Mouse (Mus musculus) cerebellum, adult 11 months (tissue): ENCODE data around the gene Lpcat2b.
"Not testable (repeated sequence)": the region's sequence is repeated elsewhere in the genome, so short reads cannot be mapped to it uniquely, and the experiment has no call there.

Experiments
- DNase-seq: peaks from one replicate; pipeline ENCODE4 v3.0.0; 2022

The Lpcat2b gene

DNA sequence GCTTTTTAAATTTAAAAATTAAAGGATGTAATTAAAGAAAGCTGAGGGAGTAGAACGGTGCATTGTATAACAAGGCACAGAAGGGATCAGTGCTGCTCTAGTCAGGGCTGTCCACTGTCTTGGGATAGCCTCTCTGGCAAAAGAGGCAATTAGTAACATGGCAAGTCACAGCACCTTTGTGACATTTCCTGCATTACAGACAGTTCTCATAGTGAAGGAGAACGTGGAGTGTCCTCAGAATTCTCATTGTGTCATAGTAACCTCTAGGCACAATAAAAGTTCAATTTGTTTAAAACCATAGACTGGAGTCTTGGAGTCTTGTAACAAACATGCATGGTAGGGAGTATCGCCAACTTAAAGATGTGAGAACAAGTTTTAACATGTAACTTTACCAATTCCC is at the start of gene Lpcat2b:
Gene Lpcat2b (plus strand): TSS at position 301 of the 400 bp plus-strand sequence.
- no peak for DNase-seq

DNA sequence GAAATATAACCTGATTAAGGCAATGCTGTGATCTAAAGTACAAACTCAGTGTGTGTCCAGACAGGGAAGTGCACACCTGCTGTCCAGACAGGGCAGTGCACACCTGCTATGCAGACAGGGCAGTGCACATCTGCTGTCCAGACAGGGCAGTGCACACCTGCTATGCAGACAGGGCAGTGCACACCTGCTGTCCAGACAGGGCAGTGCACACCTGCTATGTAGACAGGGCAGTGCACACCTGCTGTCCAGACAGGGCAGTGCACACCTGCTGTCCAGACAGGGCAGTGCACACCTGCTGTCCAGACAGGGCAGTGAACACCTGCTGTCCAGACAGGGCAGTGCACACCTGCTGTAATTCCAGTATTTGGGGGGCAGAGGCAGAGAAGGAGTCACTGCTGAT is 44.9 kb upstream of the Lpcat2b start:
- not testable (repeated sequence) for DNase-seq

DNA sequence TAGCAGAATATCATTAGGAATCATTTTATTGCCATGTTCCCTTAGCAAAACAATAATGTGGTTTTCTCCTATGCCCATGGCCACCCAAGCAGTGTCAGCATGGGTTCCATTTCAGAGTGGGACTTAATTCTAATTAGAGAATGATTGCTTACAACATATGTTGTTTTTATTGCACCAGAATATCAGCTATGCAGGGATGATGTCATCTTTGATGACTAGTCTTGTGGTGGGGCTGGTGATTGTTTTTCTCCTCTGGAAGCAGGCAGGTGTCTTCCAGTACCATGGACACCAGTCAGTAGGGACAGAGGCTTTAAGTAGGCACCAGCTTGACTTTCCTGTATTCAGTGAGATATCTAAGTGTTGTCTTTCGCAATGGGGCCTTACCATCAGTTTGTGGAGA is 43.6 kb upstream of the Lpcat2b start:
- DNase-seq = no peak

DNA sequence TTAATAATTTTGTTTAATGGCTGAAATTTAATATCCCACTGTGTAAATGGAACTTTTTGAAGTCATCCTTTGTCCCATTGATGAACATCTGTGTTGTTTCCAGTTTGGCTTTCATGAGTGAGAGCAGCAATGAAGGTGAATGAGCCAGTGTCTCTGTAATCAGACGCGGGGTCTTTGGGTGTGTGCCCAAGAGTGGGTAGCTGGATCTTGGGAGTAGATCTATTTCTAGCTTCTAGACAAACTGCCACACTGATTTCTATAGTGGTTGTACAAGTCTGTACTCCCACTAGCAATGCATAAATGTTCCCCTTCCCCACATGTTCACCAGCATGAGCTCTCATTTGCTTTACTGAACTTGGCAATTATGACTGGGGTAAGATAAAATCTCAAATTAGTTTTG is 42.0 kb upstream of the Lpcat2b start:
- no peak for DNase-seq

GRCm38 (mm10) chr5:107394437-107394836 is 36.9 kb upstream of the Lpcat2b start:
- DNase-seq = no peak

DNA sequence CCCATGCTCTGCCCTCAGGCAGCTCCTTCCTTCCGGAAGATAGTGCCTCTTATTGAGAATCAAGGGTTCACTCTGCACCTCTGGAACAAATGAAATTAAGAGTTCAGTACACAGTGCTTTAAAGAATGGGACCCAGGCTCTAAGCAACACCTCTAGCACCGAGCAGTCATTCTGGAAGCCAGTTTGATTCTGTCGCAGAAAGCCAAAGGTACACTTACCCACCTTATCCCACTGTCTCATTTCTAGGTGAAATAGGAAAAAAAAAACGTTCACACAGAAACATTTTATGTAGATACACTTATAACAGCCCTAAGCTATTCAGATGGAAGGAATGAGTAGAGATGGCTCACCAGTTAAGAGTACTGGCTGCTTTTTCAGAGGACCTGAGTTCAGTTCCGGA is 28.9 kb upstream of the Lpcat2b start, which contains the start of gene Ephx4:
Gene Ephx4 (plus strand): TSS at position 301 of the 400 bp plus-strand sequence.
- DNase-seq = no peak

- peak; percentile 59 for DNase-seq
These were observed 28.1 kb upstream of the Lpcat2b start for GRCm38 (mm10) chr5:107403011-107403946.

DNA sequence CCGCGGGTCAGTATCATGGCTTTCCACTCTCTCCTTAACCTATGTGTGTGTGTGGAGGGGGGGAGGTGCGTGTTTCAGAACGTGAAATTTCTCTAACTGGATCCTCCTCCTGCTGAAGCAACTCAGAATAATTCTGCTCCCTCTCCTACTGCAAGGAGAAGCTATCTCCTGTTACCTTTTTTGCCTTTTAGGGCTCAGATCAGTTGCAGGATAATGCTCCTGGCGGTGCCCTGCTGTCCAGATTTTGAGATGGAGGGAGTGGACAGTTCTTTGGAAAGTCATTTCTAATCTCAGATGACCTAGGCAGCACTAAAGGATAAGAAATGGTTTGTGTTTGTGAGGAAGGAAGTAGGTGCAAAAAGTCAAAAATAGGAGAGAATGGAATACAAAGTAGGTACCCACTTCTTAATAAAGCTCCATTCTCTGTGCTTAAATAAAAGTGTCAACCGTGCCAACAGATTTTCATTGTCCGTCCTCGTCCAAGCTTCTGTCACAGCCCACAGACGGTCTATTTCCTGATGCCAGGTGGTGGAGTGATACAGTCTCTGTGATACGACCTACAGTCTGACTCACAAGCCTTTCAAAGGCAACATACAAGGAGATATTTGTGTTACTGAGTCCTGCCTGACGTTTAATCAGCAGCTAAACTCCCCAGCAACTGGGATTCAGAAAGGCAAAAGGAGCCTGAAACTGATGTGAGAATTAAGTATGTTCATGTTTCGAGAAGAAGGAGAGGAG is 27.2 kb upstream of the Lpcat2b start:
- peak; percentile 47 for DNase-seq

GRCm38 (mm10) chr5:107405361-107405760 is 26.0 kb upstream of the Lpcat2b start:
- no peak for DNase-seq

- no peak for DNase-seq
These were observed 21.0 kb upstream of the Lpcat2b start for GRCm38 (mm10) chr5:107410305-107410704.

GRCm38 (mm10) chr5:107411326-107411725 is 20.0 kb upstream of the Lpcat2b start:
- peak; percentile 20 for DNase-seq

DNA sequence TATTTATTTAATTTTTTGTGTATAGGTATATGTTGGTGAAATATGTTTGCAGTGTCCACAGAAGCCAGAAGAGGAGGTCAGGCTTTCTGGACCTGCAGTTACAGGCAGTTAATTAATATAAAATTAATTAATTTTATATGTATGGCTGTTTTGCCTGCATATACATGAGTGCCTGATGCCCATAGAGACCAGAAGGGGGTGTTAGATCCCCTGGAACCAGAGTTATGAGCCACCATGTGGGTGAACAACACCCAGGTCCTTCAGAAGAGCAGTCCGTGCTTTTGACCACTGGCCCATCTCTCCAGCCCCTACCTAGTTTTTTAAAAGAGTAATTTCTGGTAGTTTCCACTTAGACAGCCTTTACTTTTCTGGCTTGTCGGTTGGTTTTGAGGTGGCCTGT is 19.1 kb upstream of the Lpcat2b start:
- no peak for DNase-seq

DNA sequence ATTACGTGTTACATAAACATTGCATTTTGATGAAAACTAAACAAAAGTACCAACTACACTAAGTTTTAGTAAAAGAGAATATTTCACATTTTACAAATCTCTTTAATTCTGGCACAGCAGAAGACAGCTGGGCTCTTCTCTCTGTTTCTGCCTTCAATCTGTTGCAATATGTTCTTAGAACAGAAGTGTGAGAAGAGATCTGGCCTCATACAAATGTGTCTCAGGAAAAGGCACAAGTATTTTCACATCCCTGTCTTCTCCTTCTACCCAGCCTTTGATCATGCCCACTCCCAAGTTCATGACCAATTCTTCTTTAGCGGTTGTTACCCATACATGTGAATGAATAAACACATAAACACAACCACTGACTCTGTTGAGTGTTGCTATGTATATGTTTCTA is 16.3 kb upstream of the Lpcat2b start:
- DNase-seq = no peak

GRCm38 (mm10) chr5:107421676-107422075 is 9.7 kb upstream of the Lpcat2b start:
- DNase-seq = no peak

DNA sequence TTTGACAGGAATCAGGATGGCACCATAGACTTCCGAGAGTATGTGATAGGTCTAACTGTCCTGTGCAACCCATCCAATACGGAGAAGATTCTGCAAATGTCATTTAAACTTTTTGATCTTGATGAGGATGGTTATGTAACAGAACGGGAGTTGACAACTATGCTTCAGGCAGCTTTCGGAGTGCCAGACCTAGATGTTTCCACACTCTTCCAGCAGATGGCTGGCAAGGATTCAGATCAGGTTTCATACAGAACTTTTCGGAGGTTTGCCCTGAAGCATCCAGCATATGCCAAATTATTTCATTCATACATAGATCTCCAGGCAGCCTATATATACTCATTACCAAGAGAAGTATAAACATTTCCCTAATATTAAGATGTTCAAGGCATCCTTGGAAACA is 2.7 kb downstream of the Lpcat2b start:
- no peak for DNase-seq

GRCm38 (mm10) chr5:107436185-107436584 is 4.8 kb downstream of the Lpcat2b start:
- DNase-seq = no peak

GRCm38 (mm10) chr5:107436587-107437209 is 5.3 kb downstream of the Lpcat2b start:
- DNase-seq = no peak

GRCm38 (mm10) chr5:107437464-107438281 is 6.3 kb downstream of the Lpcat2b start, which contains the start of gene Btbd8:
Gene Btbd8, plus strand, starts transcription at chr5:107437997.
- DNase-seq = peak; percentile 93

- DNase-seq = no peak
These were observed 7.0 kb downstream of the Lpcat2b start for GRCm38 (mm10) chr5:107438353-107438752.

- no peak for DNase-seq
These were observed 10.5 kb downstream of the Lpcat2b start for GRCm38 (mm10) chr5:107441881-107442280.

DNA sequence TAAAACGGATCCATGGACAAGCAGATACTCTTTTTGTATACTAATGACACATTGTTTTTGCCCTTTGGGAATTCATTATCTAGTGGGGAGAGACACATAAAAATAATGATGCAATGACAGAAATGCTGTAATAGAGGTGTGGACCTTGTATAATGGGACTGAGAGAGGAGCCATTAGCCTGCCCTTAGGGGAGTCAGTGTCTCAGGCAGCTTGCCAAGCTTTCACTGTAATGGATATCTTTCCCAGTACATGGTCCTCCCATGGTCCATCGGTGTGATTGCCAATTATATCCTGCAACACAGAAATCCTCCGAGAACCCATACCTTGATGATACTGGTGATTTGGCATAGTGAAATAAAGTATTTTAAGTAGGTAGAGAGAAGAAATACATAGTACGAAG is 12.9 kb downstream of the Lpcat2b start:
- no peak for DNase-seq

DNA sequence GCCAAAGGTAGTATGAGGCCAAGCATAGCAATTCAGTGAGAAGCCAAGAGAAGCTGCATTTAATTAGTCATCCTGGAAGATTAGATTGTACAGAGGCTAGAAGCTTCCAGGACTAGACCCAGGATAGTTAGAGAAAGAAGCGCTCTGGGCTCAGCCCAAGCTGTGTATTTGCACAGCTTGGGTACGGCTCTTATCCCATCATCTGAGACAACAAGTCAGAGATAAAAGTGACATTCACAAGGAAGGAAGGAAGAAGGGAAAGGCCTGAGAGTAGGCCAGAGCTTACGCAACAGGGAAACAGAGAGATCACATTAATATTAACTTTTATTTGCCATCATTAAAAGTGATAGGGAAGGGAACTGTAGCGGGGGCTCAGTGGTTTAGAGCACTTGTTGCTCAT is 16.6 kb downstream of the Lpcat2b start:
- no peak for DNase-seq
